Mouse (Mus musculus) C2C12 (cell line): Measurements from ENCODE around the gene Tsc2. TPM values are rescaled to one million over a fixed set of nuclear protein-coding genes. Genes with fewer than 3 reads are reported as not detected.

Experiments used
- H3K27me3 ChIP-seq: one replicate; pipeline ENCODE4 v1.6.1; 2011; ENCODE audit not compliant: control insufficient read depth, insufficient read depth, insufficient read length
- H3K36me3 ChIP-seq: one replicate; pipeline ENCODE4 v1.6.1; 2011; ENCODE audit not compliant: control insufficient read depth, insufficient read depth
- H3K4me3 ChIP-seq: one replicate; pipeline ENCODE4 v1.5.1; 2011; ENCODE audit warnings: mild to moderate bottlenecking, control low read depth; ENCODE audit not compliant: poor library complexity, insufficient read depth, severe bottlenecking
- H3K79me2 ChIP-seq: one replicate; pipeline ENCODE4 v1.6.1; 2011; ENCODE audit not compliant: control insufficient read depth, insufficient read depth
- H3K79me3 ChIP-seq: one replicate; pipeline ENCODE4 v1.6.1; 2011; ENCODE audit warnings: low read depth, control low read depth
- H3ac ChIP-seq: one replicate; pipeline ENCODE3; 2011; ENCODE audit warnings: low read depth; ENCODE audit not compliant: control insufficient read depth, insufficient read length
- CEBPB ChIP-seq: IDR thresholded peaks from one replicate; pipeline ENCODE4 v1.6.1; 2011; ENCODE audit warnings: low read depth, mild to moderate bottlenecking, control low read depth, moderate library complexity
- CTCF ChIP-seq: IDR thresholded peaks from one replicate; pipeline ENCODE4 v1.5.1; 2011; ENCODE audit not compliant: control insufficient read depth, insufficient read depth, insufficient read length
- FOSL1 ChIP-seq: IDR thresholded peaks from one replicate; pipeline ENCODE4 v1.8.0; 2011; ENCODE audit warnings: mild to moderate bottlenecking, low read length; ENCODE audit not compliant: poor library complexity, insufficient read depth, severe bottlenecking
- MAX ChIP-seq: IDR thresholded peaks from one replicate; pipeline ENCODE4 v1.6.1; 2011; ENCODE audit warnings: mild to moderate bottlenecking, control low read depth
- MYOD1 ChIP-seq: IDR thresholded peaks from one replicate; pipeline ENCODE4 v1.6.1; 2011; ENCODE audit warnings: low read depth; ENCODE audit not compliant: control insufficient read depth, insufficient read length
- MYOG ChIP-seq: IDR thresholded peaks from one replicate; pipeline ENCODE4 v1.6.1; 2011; ENCODE audit not compliant: control insufficient read depth, insufficient read length; ENCODE audit errors: extremely low read depth
- USF1 ChIP-seq: IDR thresholded peaks from one replicate; pipeline ENCODE4 v1.6.1; 2011; ENCODE audit warnings: low read depth, mild to moderate bottlenecking, control low read depth, moderate library complexity
- polyA plus RNA-seq: library from polyadenylated mRNA; unstranded; fragments of >200 nt; fragmentation: generic; extraction: Trizol; gene quantifications from one replicate; pipeline ENCODE4 v1.2.1, GENCODE M21; 2012; ENCODE audit warnings: missing spikeins

Gene Tsc2
- polyA plus RNA-seq, 1 experiment, result 33.3 TPM

DNA sequence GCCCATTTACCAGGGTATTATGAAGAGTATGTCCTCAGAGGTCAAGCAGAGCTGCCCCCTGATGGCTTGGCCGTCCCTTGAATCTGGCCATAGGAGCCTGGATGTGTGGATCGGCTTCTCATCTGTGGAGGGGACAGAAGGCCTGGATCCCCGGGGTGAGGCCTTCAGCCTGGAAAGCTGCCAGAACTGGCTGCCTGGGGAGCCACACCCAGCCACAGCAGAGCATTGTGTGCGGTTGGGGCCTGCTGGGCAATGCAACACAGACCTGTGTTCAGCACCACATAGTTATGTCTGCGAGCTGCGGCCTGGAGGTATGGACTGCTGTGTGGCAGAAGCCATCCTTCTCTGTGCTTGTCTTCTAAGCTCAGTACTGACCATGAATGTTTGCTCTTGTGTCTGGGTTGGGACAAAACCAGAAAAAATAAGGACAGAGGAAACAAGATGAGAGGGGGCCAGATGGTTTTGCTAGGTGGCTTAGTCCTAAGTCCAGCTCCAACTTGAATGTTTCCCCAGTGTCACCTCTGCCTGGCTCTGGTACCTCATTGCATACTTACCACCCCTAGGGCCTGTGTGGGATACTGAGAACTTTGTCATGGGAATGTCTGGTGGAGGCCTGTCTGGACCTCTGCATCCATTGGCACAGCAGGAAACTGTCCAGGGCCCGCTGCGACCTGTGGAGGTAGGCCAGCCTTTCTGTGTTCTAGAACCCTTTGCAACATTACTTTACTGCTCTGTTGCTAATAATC, 65.2 kb downstream of the Tsc2 start:
- peaks cover 73% of the 10 kb centered on the region for H3K36me3 ChIP-seq
- H3K79me2 ChIP-seq, result peaks cover 45% of the 10 kb centered on the region
- no peak overlapping the region for H3K4me3 ChIP-seq
- H3ac ChIP-seq, result no peak overlapping the region
- TF ChIP-seq MYOG (no peak), MYOD1 (no peak), MAX (no peak), CTCF (no peak), CEBPB (no peak), USF1 (no peak), FOSL1 (no peak)
- peaks cover 6% of the 10 kb centered on the region for H3K79me3 ChIP-seq
- no peaks in the 10 kb centered on the region for H3K27me3 ChIP-seq

GRCm38 (mm10) chr17:24565792-24566191, 66.6 kb downstream of the Tsc2 start:
- TF ChIP-seq MYOD1 (no peak), CEBPB (no peak), MAX (no peak), USF1 (no peak), CTCF (no peak), FOSL1 (no peak), MYOG (no peak)
- peaks cover 59% of the 10 kb centered on the region for H3K79me2 ChIP-seq
- no peak overlapping the region for H3K4me3 ChIP-seq
- H3K36me3 ChIP-seq, result peaks cover 68% of the 10 kb centered on the region
- H3K27me3 ChIP-seq, result no peaks in the 10 kb centered on the region
- peaks cover 15% of the 10 kb centered on the region for H3K79me3 ChIP-seq
- H3ac ChIP-seq, result no peak overlapping the region

GRCm38 (mm10) chr17:24565092-24565491, 67.3 kb downstream of the Tsc2 start:
- TF ChIP-seq FOSL1 (no peak), CEBPB (no peak), MYOG (no peak), MAX (no peak), USF1 (no peak), MYOD1 (no peak), CTCF (no peak)
- Histone ChIP-seq H3ac (no peak overlapping the region), H3K4me3 (no peak overlapping the region), H3K27me3 (no peaks in the 10 kb centered on the region), H3K79me3 (peaks cover 22% of the 10 kb centered on the region), H3K79me2 (peaks cover 66% of the 10 kb centered on the region), H3K36me3 (peaks cover 66% of the 10 kb centered on the region)

GRCm38 (mm10) chr17:24564422-24564821, 68.0 kb downstream of the Tsc2 start:
- TF ChIP-seq USF1 (no peak), MAX (no peak), CEBPB (no peak), MYOD1 (no peak), FOSL1 (no peak), MYOG (no peak), CTCF (no peak)
- H3K27me3 ChIP-seq, result no peaks in the 10 kb centered on the region
- H3K79me3 ChIP-seq, result peaks cover 26% of the 10 kb centered on the region
- H3K4me3 ChIP-seq, result no peak overlapping the region
- no peak overlapping the region for H3ac ChIP-seq
- H3K36me3 ChIP-seq, result peaks cover 61% of the 10 kb centered on the region
- H3K79me2 ChIP-seq, result peaks cover 72% of the 10 kb centered on the region

GRCm38 (mm10) chr17:24563638-24564037, 68.8 kb downstream of the Tsc2 start:
- Histone ChIP-seq H3ac (no peak overlapping the region), H3K27me3 (no peaks in the 10 kb centered on the region), H3K79me3 (peaks cover 32% of the 10 kb centered on the region), H3K79me2 (peaks cover 80% of the 10 kb centered on the region), H3K4me3 (no peak overlapping the region), H3K36me3 (peaks cover 54% of the 10 kb centered on the region)
- TF ChIP-seq CEBPB, result no peak
- TF ChIP-seq FOSL1, result no peak
- TF ChIP-seq MYOG, result no peak
- no peak for TF ChIP-seq CTCF
- no peak for TF ChIP-seq MYOD1
- no peak for TF ChIP-seq MAX
- no peak for TF ChIP-seq USF1

DNA sequence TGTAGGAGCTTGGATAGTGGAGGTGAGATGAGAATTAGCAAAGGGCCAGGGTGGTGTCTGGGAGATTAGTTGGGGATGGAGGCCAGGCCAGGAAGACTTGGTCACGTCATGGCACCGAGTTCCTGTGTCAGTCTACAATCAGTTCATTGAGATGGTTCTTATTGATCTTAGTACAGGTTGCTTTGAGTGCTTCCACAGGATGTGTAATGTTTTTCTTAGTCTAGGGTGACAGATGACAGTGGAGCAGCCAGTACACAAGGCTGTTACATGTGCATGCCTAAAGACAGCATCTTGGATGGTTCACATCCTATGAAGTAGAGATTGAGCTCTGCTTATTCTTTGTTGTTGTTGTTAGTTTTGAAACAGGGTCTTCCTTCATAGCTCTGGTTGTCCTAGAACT, 70.8 kb downstream of the Tsc2 start:
- Histone ChIP-seq H3K36me3 (peaks cover 34% of the 10 kb centered on the region), H3K27me3 (no peaks in the 10 kb centered on the region), H3K4me3 (no peak overlapping the region), H3ac (no peak overlapping the region), H3K79me3 (peaks cover 49% of the 10 kb centered on the region), H3K79me2 (peaks cover 90% of the 10 kb centered on the region)
- TF ChIP-seq CTCF (no peak), CEBPB (no peak), FOSL1 (no peak), MAX (no peak), USF1 (no peak), MYOD1 (no peak), MYOG (no peak)
